Mouse (Mus musculus) thymus, adult 2 months (tissue): Measurements from ENCODE around the gene Mrvi1. TPM values are rescaled to one million over a fixed set of nuclear protein-coding genes. Genes with fewer than 3 reads are reported as not detected.

ENCODE experiments used
- DNase-seq: peaks from one replicate; pipeline ENCODE4 v3.0.0; 2021
- H3K27ac ChIP-seq: fragments of 200-500 bp; 2 replicates; pipeline ENCODE4 v1.5.1; 2012; ENCODE audit warnings: low read length, control low read depth; ENCODE audit not compliant: control insufficient read depth, insufficient read depth
- H3K27me3 ChIP-seq: fragments of 200-500 bp; 2 replicates; pipeline ENCODE4 v1.6.1; 2012; ENCODE audit warnings: mild to moderate bottlenecking, low read length, moderate library complexity, mixed read lengths; ENCODE audit not compliant: control insufficient read depth, insufficient read depth
- H3K36me3 ChIP-seq: fragments of 200-500 bp; 2 replicates; pipeline ENCODE4 v1.6.1; 2012; ENCODE audit warnings: mild to moderate bottlenecking, low read length, moderate library complexity; ENCODE audit not compliant: control insufficient read depth, insufficient read depth
- H3K4me1 ChIP-seq: fragments of 200-500 bp; replicated peaks from 2 replicates; pipeline ENCODE4 v1.6.1; 2012; ENCODE audit warnings: low read length; ENCODE audit not compliant: control insufficient read depth, insufficient read depth
- H3K4me3 ChIP-seq: fragments of 200-500 bp; 2 replicates; pipeline ENCODE4 v1.5.1; 2012; ENCODE audit warnings: mild to moderate bottlenecking, low read length, control low read depth, moderate library complexity; ENCODE audit not compliant: control insufficient read depth, insufficient read depth
- CTCF ChIP-seq: fragments of 200-500 bp; IDR thresholded peaks from 2 replicates; pipeline ENCODE4 v1.5.1; 2012; ENCODE audit warnings: mild to moderate bottlenecking, control low read depth, low read length, moderate library complexity, borderline replicate concordance; ENCODE audit not compliant: control insufficient read depth, poor library complexity, insufficient read depth; ENCODE audit errors: extremely low read depth
- POLR2A ChIP-seq: fragments of 200-500 bp; IDR thresholded peaks from 2 replicates; pipeline ENCODE4 v1.6.1; 2012; ENCODE audit warnings: mild to moderate bottlenecking, low read length, control low read depth, moderate library complexity; ENCODE audit not compliant: control insufficient read depth, poor library complexity, insufficient read depth; ENCODE audit errors: extremely low read depth
- WGBS: fragments of 180-500 bp; shearing (Covaris S2); methylation state at CpG from one replicate; pipeline ENCODE4 v1.1.7; 2018; 5-methylcytosine and 5-hydroxymethylcytosine counted together
- polyA plus RNA-seq: library from polyadenylated mRNA; depleted of rRNA; stranded (reverse); fragments of >200 nt; gene quantifications from 2 replicates; pipeline ENCODE4 v1.2.3, GENCODE M21; 2012

The Mrvi1 gene
- polyA plus RNA-seq, 1 experiment = 3.2 TPM

GRCm38 (mm10) chr7:110941701-110942530, 40.3 kb downstream of the Mrvi1 start:
- no peaks in the 10 kb centered on the region for H3K27me3 ChIP-seq
- no peak overlapping the region for H3K4me3 ChIP-seq
- H3K27ac ChIP-seq = no peak overlapping the region
- WGBS = 71% methylated on average over 6 of the region's 6 CpGs
- no peak for DNase-seq
- TF ChIP-seq CTCF (no peak), POLR2A (no peak)
- H3K36me3 ChIP-seq = no peaks in the 10 kb centered on the region
- peaks cover 4% of the 10 kb centered on the region for H3K4me1 ChIP-seq

GRCm38 (mm10) chr7:110941116-110941521, 41.1 kb downstream of the Mrvi1 start:
- no peaks in the 10 kb centered on the region for H3K27me3 ChIP-seq
- DNase-seq = no peak
- H3K4me1 ChIP-seq = peaks cover 4% of the 10 kb centered on the region
- TF ChIP-seq CTCF (no peak), POLR2A (no peak)
- 51% methylated on average over 4 of the region's 4 CpGs for WGBS
- H3K27ac ChIP-seq = no peak overlapping the region
- no peak overlapping the region for H3K4me3 ChIP-seq
- H3K36me3 ChIP-seq = no peaks in the 10 kb centered on the region

- Histone ChIP-seq H3K36me3 (no peaks in the 10 kb centered on the region), H3K27me3 (no peaks in the 10 kb centered on the region), H3K4me3 (no peak overlapping the region), H3K4me1 (peaks cover under 1% of the 10 kb centered on the region; the same call in 1 of the 2 replicates), H3K27ac (no peak overlapping the region)
- DNase-seq = no peak
- no peak for TF ChIP-seq CTCF
- no peak for TF ChIP-seq POLR2A
- 82% methylated on average over 6 of the region's 6 CpGs for WGBS
Measured at GRCm38 (mm10) chr7:110935815-110936762, 46.2 kb downstream of the Mrvi1 start.

- H3K4me3 ChIP-seq = no peak overlapping the region
- no peaks in the 10 kb centered on the region for H3K27me3 ChIP-seq
- TF ChIP-seq CTCF = no peak
- TF ChIP-seq POLR2A = no peak
- no peaks in the 10 kb centered on the region for H3K4me1 ChIP-seq
- no peak for DNase-seq
- H3K27ac ChIP-seq = no peak overlapping the region
- WGBS = 97% methylated on average over 2 of the region's 2 CpGs
- H3K36me3 ChIP-seq = no peaks in the 10 kb centered on the region
Measured at GRCm38 (mm10) chr7:110933999-110934398, 48.3 kb downstream of the Mrvi1 start.

- no peak overlapping the region for H3K4me3 ChIP-seq
- H3K4me1 ChIP-seq = no peaks in the 10 kb centered on the region
- H3K27ac ChIP-seq = no peak overlapping the region
- H3K27me3 ChIP-seq = no peaks in the 10 kb centered on the region
- WGBS = 97% methylated on average over 3 of the region's 3 CpGs
- DNase-seq = no peak
- TF ChIP-seq CTCF = no peak
- H3K36me3 ChIP-seq = no peaks in the 10 kb centered on the region
Measured at GRCm38 (mm10) chr7:110933329-110933728, 48.9 kb downstream of the Mrvi1 start.

GRCm38 (mm10) chr7:110930118-110930854, 52.0 kb downstream of the Mrvi1 start:
- Histone ChIP-seq H3K4me1 (no peaks in the 10 kb centered on the region), H3K36me3 (no peaks in the 10 kb centered on the region), H3K27ac (no peak overlapping the region), H3K4me3 (no peak overlapping the region), H3K27me3 (no peaks in the 10 kb centered on the region)
- peak; percentile 53 for DNase-seq
- TF ChIP-seq CTCF (no peak), POLR2A (no peak)
- 36% methylated on average over 3 of the region's 3 CpGs for WGBS
